Comparison of ENCODE assay signal across 10 mouse cellular contexts in the genomic region with DNA sequence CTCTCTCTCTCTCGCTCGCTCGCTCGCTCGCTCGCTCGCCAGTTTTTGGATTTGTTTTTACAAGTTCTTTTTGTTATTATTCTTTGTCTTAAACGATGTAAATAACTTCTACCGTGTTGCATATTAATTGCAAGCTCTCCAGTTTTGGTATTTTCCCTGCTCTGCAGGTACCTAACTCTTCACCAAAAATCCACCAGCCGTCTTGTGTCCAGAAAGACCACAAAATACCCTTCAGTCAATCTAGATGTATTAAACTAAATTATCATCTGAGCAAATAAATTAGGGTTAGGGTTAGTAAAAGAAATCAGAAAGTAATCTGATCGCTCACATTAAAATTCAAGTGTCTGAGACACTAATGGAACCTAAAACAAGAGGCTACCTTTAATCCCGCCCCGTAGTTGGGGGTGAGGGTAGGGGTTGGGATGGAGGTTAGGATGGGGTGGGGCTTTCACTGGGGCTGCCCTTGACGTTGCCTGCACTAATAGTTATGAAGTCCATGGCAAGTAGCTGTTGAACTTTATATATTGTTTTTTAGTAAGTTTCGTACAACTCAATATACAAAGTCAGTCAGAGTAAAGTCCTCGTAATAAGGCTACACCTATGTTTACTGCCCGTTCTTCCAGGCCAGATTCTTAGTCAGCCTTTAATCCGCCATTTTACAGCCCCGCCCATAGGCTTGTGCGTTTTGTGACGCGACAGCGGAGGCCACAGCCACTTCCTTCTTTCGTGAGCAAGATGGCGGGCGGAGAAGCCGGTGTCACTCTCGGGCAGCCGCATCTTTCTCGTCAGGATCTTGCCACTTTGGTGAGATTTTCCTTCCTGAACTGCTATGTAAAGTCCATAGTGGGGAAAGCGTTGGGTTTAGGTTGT. TPM values are rescaled to one million over a fixed set of nuclear protein-coding genes. Genes with fewer than 3 reads are reported as not detected.
A peak's percentile ranks its signal among the peaks of the same experiment; 100 is the strongest.
DNase-seq lines count a peak whose midpoint lies in the region; ATAC-seq and TF ChIP-seq lines count a peak whose summit lies in the region.
"Had no signal": no experiment of that assay in that cellular context is flagged by ENCODE, and none has a peak within 500 bp of the region (broad histone marks: within the 10 kb centered on the region; RNA-seq: fewer than 3 reads in every experiment).

A gene (plus strand): TSS at position 662 of the 870 bp plus-strand sequence.

- peak; percentile 85 for DNase-seq in kidney, adult 2 months
- no peak for DNase-seq in kidney, adult 11 months
- peak; percentile 30 for DNase-seq in c-Kit-positive CD71-positive TER-119-negative erythroid progenitor cells, embryonic 14.5 days (ENCODE audit: low read depth)
- DNase-seq in forebrain, embryonic 14.5 days (ENCODE audit: low spot score) = peak; percentile 75
- DNase-seq in liver, adult 2 months (ENCODE audit: extremely low read depth, low read depth, low spot score) = peak; percentile 72
- peak; percentile 57 for DNase-seq in midbrain, postnatal 0 days (ENCODE audit: low spot score)
- DNase-seq in testis, postnatal 10 days (ENCODE audit: low spot score) = peak; percentile 76

- WGBS in kidney, adult 2 months = 18% methylated on average over 27 of the region's 31 CpGs
- 29% methylated on average over 7 of the region's 31 CpGs for WGBS in forebrain, embryonic 14.5 days
- 39% methylated on average over 29 of the region's 31 CpGs for WGBS in hindbrain, embryonic 16.5 days
- 50% methylated on average over 24 of the region's 31 CpGs for WGBS in liver, adult 2 months
- 25% methylated on average over 20 of the region's 31 CpGs for WGBS in midbrain, postnatal 0 days

- H3K79me2 ChIP-seq in liver, adult 2 months (ENCODE audit: control insufficient read depth, insufficient read depth, low read length) = no peaks in the 10 kb centered on the region; the same call in 1 of the 2 replicates

- H3K4me2 ChIP-seq in forebrain, embryonic 14.5 days (ENCODE audit: low read length) = peak within 1 kb of the TSS; percentile 33
- peak within 1 kb of the TSS; percentile 31 for H3K4me2 ChIP-seq in hindbrain, embryonic 16.5 days (ENCODE audit: low read length)
- peak within 1 kb of the TSS; percentile 12; the same call in 1 of the 2 replicates for H3K4me2 ChIP-seq in midbrain, postnatal 0 days (ENCODE audit: low read depth, low read length, poor library complexity, severe bottlenecking)

- H3K27me3 ChIP-seq in kidney, adult 2 months (replicated peaks; ENCODE audit: control insufficient read depth, insufficient read depth, low read length) = no peaks in the 10 kb centered on the region
- no peaks in the 10 kb centered on the region for H3K27me3 ChIP-seq in forebrain, embryonic 14.5 days (replicated peaks; ENCODE audit: control insufficient read depth, insufficient read depth, low read length)
- H3K27me3 ChIP-seq in hindbrain, embryonic 16.5 days (replicated peaks; ENCODE audit: control insufficient read depth, insufficient read depth, low read length) = no peaks in the 10 kb centered on the region
- no peaks in the 10 kb centered on the region for H3K27me3 ChIP-seq in liver, adult 2 months (ENCODE audit: control insufficient read depth, insufficient read depth, low read length)
- H3K27me3 ChIP-seq in midbrain, postnatal 0 days (ENCODE audit: insufficient read depth, low read length) = no peaks in the 10 kb centered on the region
- H3K27me3 ChIP-seq: Patski had no signal

- H3K4me1 ChIP-seq in kidney, adult 2 months (ENCODE audit: control insufficient read depth, insufficient read depth, low read length) = no peaks in the 10 kb centered on the region
- no peaks in the 10 kb centered on the region for H3K4me1 ChIP-seq in forebrain, embryonic 14.5 days (ENCODE audit: control insufficient read depth, insufficient read depth, low read length)
- no peaks in the 10 kb centered on the region for H3K4me1 ChIP-seq in hindbrain, embryonic 16.5 days (ENCODE audit: control insufficient read depth, insufficient read depth, low read depth, low read length)
- H3K4me1 ChIP-seq in liver, adult 2 months (ENCODE audit: control insufficient read depth, insufficient read depth, low read length) = no peaks in the 10 kb centered on the region
- no peaks in the 10 kb centered on the region for H3K4me1 ChIP-seq in midbrain, postnatal 0 days (ENCODE audit: insufficient read depth, low read length)

- no peaks in the 10 kb centered on the region for H3K9me3 ChIP-seq in forebrain, embryonic 14.5 days (replicated peaks; ENCODE audit: control insufficient read depth, low read length)
- no peaks in the 10 kb centered on the region for H3K9me3 ChIP-seq in hindbrain, embryonic 16.5 days (ENCODE audit: control insufficient read depth, low read length)
- H3K9me3 ChIP-seq in midbrain, postnatal 0 days (ENCODE audit: low read length) = no peaks in the 10 kb centered on the region

- H3K27ac ChIP-seq in kidney, adult 2 months (ENCODE audit: insufficient read depth, low read depth, low read length) = peak within 1 kb of the TSS; percentile 80
- H3K27ac ChIP-seq in forebrain, embryonic 14.5 days (ENCODE audit: low read depth, low read length) = no peak within 1 kb of the TSS
- H3K27ac ChIP-seq in hindbrain, embryonic 16.5 days (ENCODE audit: low read depth, low read length) = no peak within 1 kb of the TSS
- peak within 1 kb of the TSS; percentile 36; the same call in 1 of the 2 replicates for H3K27ac ChIP-seq in liver, adult 2 months (replicated peaks; ENCODE audit: insufficient read depth, low read depth, low read length)
- no peak within 1 kb of the TSS for H3K27ac ChIP-seq in midbrain, postnatal 0 days (ENCODE audit: low read depth, low read length)

- ATAC-seq in forebrain, embryonic 14.5 days = peak; percentile 99
- ATAC-seq in hindbrain, embryonic 16.5 days = peak; percentile 90
- peak; percentile 91 for ATAC-seq in midbrain, postnatal 0 days (ENCODE audit: low FRiP score)
- ATAC-seq: Patski had no signal

- H3K4me3 ChIP-seq in kidney, adult 2 months (ENCODE audit: insufficient read depth, low read depth, low read length) = peak within 1 kb of the TSS; percentile 100
- peak within 1 kb of the TSS; percentile 30 for H3K4me3 ChIP-seq in forebrain, embryonic 14.5 days (ENCODE audit: low read depth, low read length)
- H3K4me3 ChIP-seq in hindbrain, embryonic 16.5 days (ENCODE audit: low read length) = peak within 1 kb of the TSS; percentile 37
- H3K4me3 ChIP-seq in liver, adult 2 months (ENCODE audit: insufficient read depth, low read depth, low read length) = peak within 1 kb of the TSS; percentile 77
- peak within 1 kb of the TSS; percentile 26 for H3K4me3 ChIP-seq in midbrain, postnatal 0 days (ENCODE audit: low read depth, low read length)
- H3K4me3 ChIP-seq: myocyte had no signal

- no peaks in the 10 kb centered on the region for H3K36me3 ChIP-seq in kidney, adult 2 months (ENCODE audit: control insufficient read depth, insufficient read depth, low read length)
- H3K36me3 ChIP-seq in forebrain, embryonic 14.5 days (ENCODE audit: control insufficient read depth, insufficient read depth, low read length) = no peaks in the 10 kb centered on the region
- H3K36me3 ChIP-seq in hindbrain, embryonic 16.5 days (ENCODE audit: control insufficient read depth, insufficient read depth, low read length) = no peaks in the 10 kb centered on the region
- no peaks in the 10 kb centered on the region for H3K36me3 ChIP-seq in liver, adult 2 months (ENCODE audit: control insufficient read depth, insufficient read depth, low read length)
- no peaks in the 10 kb centered on the region for H3K36me3 ChIP-seq in midbrain, postnatal 0 days (ENCODE audit: insufficient read depth, low read length)

- no peak for TF ChIP-seq CTCF in kidney, adult 2 months (conservative IDR thresholded peaks at IDR 0.05; ENCODE audit: insufficient read depth, insufficient read length, low read depth, low read length)
- no peak for TF ChIP-seq CTCF in liver, adult 2 months (IDR thresholded peaks at IDR 0.05; ENCODE audit: low read depth, low read length)
- no peak for TF ChIP-seq CTCF in midbrain, postnatal 0 days (IDR thresholded peaks at IDR 0.05)

- peak within 1 kb of the TSS; percentile 46; the same call in 1 of the 2 replicates for H3K9ac ChIP-seq in forebrain, embryonic 14.5 days (ENCODE audit: low read length)
- peak within 1 kb of the TSS; percentile 35; the same call in 1 of the 2 replicates for H3K9ac ChIP-seq in hindbrain, embryonic 16.5 days (ENCODE audit: low read depth, low read length)
- H3K9ac ChIP-seq in liver, adult 2 months (ENCODE audit: low read depth, low read length) = peak within 1 kb of the TSS; percentile 82
- H3K9ac ChIP-seq in midbrain, postnatal 0 days (replicated peaks; ENCODE audit: low read length, poor library complexity, severe bottlenecking) = no peak within 1 kb of the TSS

- peak; percentile 32 for TF ChIP-seq POLR2A in kidney, adult 2 months (IDR thresholded peaks at IDR 0.05; ENCODE audit: low read depth, low read length)
- TF ChIP-seq POLR2A in liver, adult 2 months (IDR thresholded peaks at IDR 0.05; ENCODE audit: extremely low read depth, insufficient read depth, low read length) = no peak

RNA-seq across cellular contexts. Expression of the gene that starts here (rescaled TPM):
- not detected in 2 replicates for polyA plus RNA-seq in kidney, adult 2 months (2012; rRNA removed)
- 58.4 and 69.8 TPM in 2 replicates for polyA plus RNA-seq in forebrain, embryonic 14.5 days (2014; fragmentation: Nextera tagmentation; extraction: Ambion mirVana)
- 26.0 and 38.0 TPM in 2 replicates for polyA plus RNA-seq in hindbrain, embryonic 16.5 days (2015; fragmentation: Nextera tagmentation; extraction: Ambion mirVana)
- total RNA-seq in liver, adult 2 months (2014; rRNA removed) = 0.47 TPM in 1 of 2 replicates, not detected in the other
- polyA plus RNA-seq in liver, adult 2 months (2012; rRNA removed) = not detected in 2 replicates
- 33.3 and 47.6 TPM in 2 replicates for total RNA-seq in midbrain, postnatal 0 days (2014; rRNA removed)
- polyA plus RNA-seq in midbrain, postnatal 0 days (2015; fragmentation: Nextera tagmentation; extraction: Ambion mirVana) = 76.0 TPM in 1 of 2 replicates, not detected in the other
- polyA plus RNA-seq: myocyte, Patski had no signal

Comparison
In these comparisons a context has a peak if more than half of its experiments do, and no peak if none do; other contexts are left out.
1. H3K27ac ChIP-seq: peak in kidney, adult 2 months (single experiment) and liver, adult 2 months (single experiment); none in forebrain, embryonic 14.5 days (single experiment), hindbrain, embryonic 16.5 days (single experiment) and midbrain, postnatal 0 days (single experiment).
2. H3K4me3 ChIP-seq: peak in every context shown above with its lines; median percentile 100 in kidney, adult 2 months; 77 in liver, adult 2 months; 37 in hindbrain, embryonic 16.5 days; 30 in forebrain, embryonic 14.5 days; 26 in midbrain, postnatal 0 days.
3. Peak in every context shown above with its lines, with median percentiles within 50 percentile points of each other: ATAC-seq and H3K4me2 ChIP-seq.